Mouse (Mus musculus) ES-CJ7 (cell line): ENCODE results near the gene Defa33.
"Not testable (repeated sequence)": the region's sequence is repeated elsewhere in the genome, so short reads cannot be mapped to it uniquely, and the experiment has no call there.

Experiments
- DNase-seq: peaks from one replicate; pipeline ENCODE4 v3.0.0; 2011; ENCODE audit warnings: low read depth, low spot score

Gene Defa33

DNA sequence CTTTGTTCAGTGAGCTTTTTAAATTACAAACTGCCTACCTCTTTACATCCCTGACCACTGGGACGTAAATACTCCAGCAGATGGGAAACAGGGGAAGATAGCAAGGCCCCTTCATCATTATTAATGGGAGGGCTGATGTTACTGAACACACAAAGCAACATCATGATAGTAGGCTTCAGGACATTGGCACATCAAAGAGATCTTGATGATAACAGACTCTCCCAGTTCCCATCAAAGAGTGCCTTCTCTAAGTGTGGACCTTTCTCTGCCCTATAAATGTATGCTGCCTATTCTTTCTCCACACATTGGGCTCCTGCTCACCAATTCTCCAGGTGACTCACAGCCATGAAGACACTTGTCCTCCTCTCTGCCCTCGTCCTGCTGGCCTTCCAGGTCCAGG is at the start of gene Defa33:
Defa33 (plus strand) TSS at position 301 of the 400 bp plus-strand sequence.
- DNase-seq = not testable (repeated sequence)

DNA sequence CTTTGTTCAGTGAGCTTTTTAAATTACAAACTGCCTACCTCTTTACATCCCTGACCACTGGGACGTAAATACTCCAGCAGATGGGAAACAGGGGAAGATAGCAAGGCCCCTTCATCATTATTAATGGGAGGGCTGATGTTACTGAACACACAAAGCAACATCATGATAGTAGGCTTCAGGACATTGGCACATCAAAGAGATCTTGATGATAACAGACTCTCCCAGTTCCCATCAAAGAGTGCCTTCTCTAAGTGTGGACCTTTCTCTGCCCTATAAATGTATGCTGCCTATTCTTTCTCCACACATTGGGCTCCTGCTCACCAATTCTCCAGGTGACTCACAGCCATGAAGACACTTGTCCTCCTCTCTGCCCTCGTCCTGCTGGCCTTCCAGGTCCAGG is 13.4 kb upstream of the Defa33 start, which contains the start of gene Defa2:
Defa2 (plus strand) TSS at position 301 of the 400 bp plus-strand sequence.
- not testable (repeated sequence) for DNase-seq

DNA sequence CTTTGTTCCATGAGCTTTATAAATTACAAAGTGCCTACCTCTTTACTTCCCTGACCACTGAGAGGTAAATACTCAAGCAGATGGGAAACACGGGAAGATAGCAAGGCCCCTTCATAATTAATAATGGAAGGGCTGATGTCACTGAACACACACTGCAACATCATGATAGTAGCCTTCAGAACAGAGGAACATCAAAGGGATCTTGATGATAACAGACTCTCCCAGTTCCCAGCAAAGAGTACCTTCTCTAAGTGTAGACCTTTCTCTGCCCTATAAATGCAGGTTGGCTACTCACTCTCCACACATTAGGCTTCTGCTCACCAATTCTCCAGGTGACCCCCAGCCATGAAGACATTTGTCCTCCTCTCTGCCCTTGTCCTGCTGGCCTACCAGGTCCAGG is 35.5 kb downstream of the Defa33 start, which contains the start of gene Defa36:
Defa36 (plus strand) TSS at position 301 of the 400 bp plus-strand sequence.
- DNase-seq = not testable (repeated sequence)
